Mouse (Mus musculus): Measurements from ENCODE around the gene Gadd45gip1.

DNA sequence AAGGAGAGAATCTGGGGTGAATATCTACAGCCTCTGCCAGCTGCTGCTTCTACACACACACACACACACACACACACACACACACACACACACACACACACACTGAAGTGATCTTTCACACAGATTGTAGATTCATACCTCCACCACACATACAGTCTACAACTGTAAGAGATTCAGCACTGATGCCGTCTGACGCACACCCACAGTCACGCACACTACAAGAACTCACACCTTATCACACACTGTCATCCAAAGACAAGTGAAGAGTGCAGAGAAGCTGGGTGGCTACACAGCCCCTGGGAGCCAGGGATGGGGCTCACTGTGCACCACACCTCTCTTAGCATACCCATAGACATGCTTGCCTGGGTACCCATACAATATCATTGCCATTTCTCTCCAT is 17.5 kb upstream of the Gadd45gip1 start:
- TF ChIP-seq CTCF (IDR thresholded peaks at IDR 0.05; ENCODE audit: extremely low read depth, insufficient read length, insufficient replicate concordance, low read depth, low read length) (no peak), POLR2A (IDR thresholded peaks at IDR 0.05; ENCODE audit: low read depth, low read length) (no peak)
